Mouse (Mus musculus): ENCODE results near the gene Mxra7.

GRCm38 (mm10) chr11:116810528-116810927 lies 17.3 kb downstream of the Mxra7 start:
- no peak for TF ChIP-seq CTCF (IDR thresholded peaks at IDR 0.05; ENCODE audit: control insufficient read depth, insufficient read depth, low read length)
- no peak for TF ChIP-seq POLR2A (IDR thresholded peaks at IDR 0.05; ENCODE audit: borderline replicate concordance, control insufficient read depth, low read depth, low read length)

Data from bone marrow, adult 2 months (tissue).